Mouse (Mus musculus) forebrain, postnatal 0 days (tissue): ENCODE data around the gene Slain2. TPM values are rescaled to one million over a fixed set of nuclear protein-coding genes. Genes with fewer than 3 reads are reported as not detected.

ENCODE experiments used
- ATAC-seq: fragments of 200-750 bp; cut with Nextera tagmentation; 2 replicates; pipeline ENCODE4 v1.8.0; 2017; ENCODE audit warnings: mild to moderate bottlenecking, moderate library complexity
- DNase-seq: peaks from one replicate; pipeline ENCODE4 v3.0.0-alpha.2; 2015
- H3K27ac ChIP-seq: fragments of 300-500 bp; sonication (generic); 2 replicates; pipeline ENCODE4 v1.5.1; 2014; ENCODE audit warnings: low read depth, mild to moderate bottlenecking, antibody characterized with exemption, low read length, moderate library complexity, mixed read lengths
- H3K27me3 ChIP-seq: fragments of 300-500 bp; sonication (generic); 2 replicates; pipeline ENCODE4 v1.6.1; 2014; ENCODE audit warnings: mild to moderate bottlenecking, low read length, mixed read lengths; ENCODE audit not compliant: insufficient read depth
- H3K36me3 ChIP-seq: fragments of 300-500 bp; sonication (generic); 2 replicates; pipeline ENCODE4 v1.6.1; 2014; ENCODE audit warnings: mild to moderate bottlenecking, moderate library complexity; ENCODE audit not compliant: insufficient read depth
- H3K4me1 ChIP-seq: fragments of 300-500 bp; sonication (generic); 2 replicates; pipeline ENCODE4 v1.6.1; 2014; ENCODE audit warnings: antibody characterized with exemption; ENCODE audit not compliant: insufficient read depth
- H3K4me2 ChIP-seq: fragments of 300-500 bp; sonication (generic); 2 replicates; pipeline ENCODE4 v1.6.1; 2014; ENCODE audit warnings: low read depth, mild to moderate bottlenecking, moderate library complexity
- H3K4me3 ChIP-seq: fragments of 300-500 bp; sonication (generic); 2 replicates; pipeline ENCODE4 v1.5.1; 2014; ENCODE audit warnings: low read depth, low read length, mixed read lengths
- H3K9ac ChIP-seq: fragments of 300-500 bp; sonication (generic); 2 replicates; pipeline ENCODE4 v1.6.1; 2014; ENCODE audit warnings: mild to moderate bottlenecking
- H3K9me3 ChIP-seq: fragments of 300-500 bp; sonication (generic); 2 replicates; pipeline ENCODE4 v1.6.1; 2016; ENCODE audit warnings: low read length
- CTCF ChIP-seq: sonication (generic); IDR thresholded peaks from 2 replicates; pipeline ENCODE4 v1.5.1; 2016; ENCODE audit warnings: antibody characterized with exemption, control low read depth, low read depth
- WGBS: fragments of 180-500 bp; shearing (Covaris S2); extraction: QIAGEN DNeasy Blood & Tissue Kit; methylation state at CpG from one replicate; pipeline ENCODE4 v1.1.7; 2014; 5-methylcytosine and 5-hydroxymethylcytosine counted together
- polyA plus RNA-seq: library from polyadenylated mRNA; unstranded; fragments of >200 nt; fragmentation: Nextera tagmentation; extraction: Ambion mirVana; gene quantifications from 2 replicates; pipeline ENCODE4 v1.2.1, GENCODE M21; 2015
- total RNA-seq: library from RNA; depleted of rRNA; stranded (reverse); fragments of >200 nt; gene quantifications from 2 replicates; pipeline ENCODE4 v1.2.3, GENCODE M21; 2014

Gene Slain2
- total and polyA plus RNA-seq, 2 experiments from 2014 or later = 12.7 to 48.2 TPM

DNA sequence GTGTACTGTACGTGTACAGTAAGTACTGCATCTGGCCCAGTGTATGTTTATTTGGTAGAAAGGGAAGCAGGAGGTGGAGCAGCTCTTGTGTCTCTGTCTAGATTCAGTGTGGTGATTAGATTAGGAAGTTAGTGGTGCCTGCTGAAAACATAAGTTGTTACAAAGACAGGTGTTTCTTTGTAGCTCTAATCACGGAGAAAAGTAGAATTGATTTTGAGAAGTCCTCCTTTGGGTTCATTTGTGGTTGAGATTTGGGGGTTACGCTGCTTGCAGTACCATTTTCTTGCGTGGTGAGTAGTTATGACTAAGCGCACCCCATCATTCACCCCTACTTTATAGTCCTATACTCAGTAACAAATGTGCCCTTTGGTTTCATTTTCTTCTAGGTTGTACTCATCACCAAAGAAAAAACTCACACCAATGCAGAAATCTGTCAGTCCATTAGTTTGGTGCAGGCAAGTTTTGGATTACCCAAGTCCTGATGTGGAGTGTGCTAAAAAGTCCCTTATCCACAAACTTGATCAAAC, 26.9 kb downstream of the Slain2 start:
- DNase-seq = no peak
- Histone ChIP-seq H3K9me3 (no peaks in the 10 kb centered on the region), H3K4me3 (no peak overlapping the region), H3K27me3 (no peaks in the 10 kb centered on the region), H3K9ac (no peak overlapping the region), H3K27ac (no peak overlapping the region), H3K4me2 (no peak overlapping the region), H3K36me3 (no peaks in the 10 kb centered on the region), H3K4me1 (no peaks in the 10 kb centered on the region)
- ATAC-seq = no peak
- WGBS = 94% methylated on average over 5 of the region's 5 CpGs
- no peak for TF ChIP-seq CTCF

DNA sequence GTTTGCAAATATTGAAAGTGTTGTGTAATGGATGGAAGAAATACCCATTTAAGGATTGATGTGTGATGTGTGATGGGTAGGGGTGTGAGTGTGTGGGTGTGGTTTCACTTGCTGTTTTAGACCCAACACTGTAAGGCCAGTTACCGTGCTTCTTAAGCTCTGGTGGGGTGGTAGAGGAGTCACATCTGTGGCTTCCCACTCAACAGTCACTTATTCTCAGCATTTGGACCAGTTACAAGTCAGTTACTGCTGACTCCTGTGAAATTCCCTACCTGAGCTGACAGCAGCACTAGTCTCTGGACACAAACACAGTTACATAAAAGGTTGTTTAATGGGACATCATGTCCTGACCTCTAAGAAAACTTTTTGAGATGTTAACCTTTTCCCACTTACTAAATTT, 34.0 kb downstream of the Slain2 start:
- no peaks in the 10 kb centered on the region for H3K9me3 ChIP-seq
- H3K4me3 ChIP-seq = no peak overlapping the region
- 81% methylated on average over 1 of the region's 1 CpGs for WGBS
- no peak overlapping the region for H3K4me2 ChIP-seq
- no peak overlapping the region for H3K27ac ChIP-seq
- H3K27me3 ChIP-seq = no peaks in the 10 kb centered on the region
- DNase-seq = no peak
- ATAC-seq = no peak
- no peak overlapping the region for H3K9ac ChIP-seq
- H3K4me1 ChIP-seq = no peaks in the 10 kb centered on the region
- TF ChIP-seq CTCF = no peak
- H3K36me3 ChIP-seq = peaks cover 8% of the 10 kb centered on the region; the same call in 1 of the 2 replicates

DNA sequence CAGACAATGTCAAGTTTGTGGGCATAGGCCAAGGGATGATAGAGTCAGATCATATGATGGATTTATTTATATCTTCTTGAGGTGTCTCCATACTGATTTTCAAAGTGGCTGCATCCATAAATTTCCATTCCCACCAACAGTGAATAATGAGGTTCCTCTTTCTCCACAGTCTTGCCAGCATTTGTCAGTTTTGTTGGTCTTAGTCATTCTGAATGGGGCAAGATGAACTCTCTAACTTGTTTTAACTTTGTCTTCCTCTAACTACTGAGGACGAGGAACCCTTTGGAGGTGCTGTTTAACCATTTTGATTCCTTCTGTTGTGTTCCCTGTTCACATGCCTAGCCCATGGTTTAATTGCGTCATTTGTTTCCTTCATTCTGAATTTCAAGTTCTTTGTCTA, 36.1 kb downstream of the Slain2 start:
- 84% methylated on average over 2 of the region's 2 CpGs for WGBS

DNA sequence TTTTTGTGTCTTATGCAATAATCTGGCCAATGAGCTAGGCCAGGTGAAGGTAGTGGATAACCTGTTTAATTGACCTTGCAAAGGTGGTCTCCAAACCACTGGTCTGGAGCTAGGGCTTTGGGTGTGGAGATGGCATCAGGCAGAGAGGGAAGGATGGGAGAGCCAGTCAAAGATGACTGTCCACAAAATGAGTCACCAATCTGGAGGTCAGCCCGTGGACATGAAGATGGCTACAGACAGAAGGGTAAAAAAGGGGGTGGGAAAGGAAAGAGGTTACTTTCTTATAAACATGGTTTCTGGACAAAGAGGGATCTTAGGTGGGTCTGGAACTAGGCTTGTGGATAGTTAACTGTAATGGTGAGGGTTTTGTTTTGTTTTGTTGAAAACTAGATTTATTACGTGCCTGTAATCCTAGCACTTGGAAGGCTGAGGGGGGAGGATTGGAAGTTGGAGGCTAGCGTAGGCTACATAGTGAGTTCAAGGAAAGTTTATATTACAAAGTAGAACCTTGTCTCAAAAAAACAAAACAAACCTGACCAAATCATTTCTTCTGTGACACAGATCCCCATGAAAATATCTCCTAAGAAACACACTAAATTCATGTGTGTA, 40.0 kb downstream of the Slain2 start:
- TF ChIP-seq CTCF = no peak
- Histone ChIP-seq H3K36me3 (peaks cover 9% of the 10 kb centered on the region), H3K9ac (no peak overlapping the region), H3K9me3 (no peaks in the 10 kb centered on the region), H3K4me2 (no peak overlapping the region), H3K27me3 (no peaks in the 10 kb centered on the region), H3K27ac (no peak overlapping the region), H3K4me1 (no peaks in the 10 kb centered on the region), H3K4me3 (no peak overlapping the region)
- WGBS = 92% methylated on average over 3 of the region's 3 CpGs
- DNase-seq (no peak), ATAC-seq (no peak)

More for the DNA sequence above, 36.1 kb downstream of the Slain2 start:
- H3K27me3 ChIP-seq = no peaks in the 10 kb centered on the region
- H3K27ac ChIP-seq = no peak overlapping the region
- no peak for TF ChIP-seq CTCF
- DNase-seq (no peak), ATAC-seq (no peak)
- peaks cover 8% of the 10 kb centered on the region; the same call in 1 of the 2 replicates for H3K36me3 ChIP-seq
- H3K4me3 ChIP-seq = no peak overlapping the region
- no peaks in the 10 kb centered on the region for H3K9me3 ChIP-seq
- H3K4me1 ChIP-seq = no peaks in the 10 kb centered on the region
- no peak overlapping the region for H3K4me2 ChIP-seq
- no peak overlapping the region for H3K9ac ChIP-seq

DNA sequence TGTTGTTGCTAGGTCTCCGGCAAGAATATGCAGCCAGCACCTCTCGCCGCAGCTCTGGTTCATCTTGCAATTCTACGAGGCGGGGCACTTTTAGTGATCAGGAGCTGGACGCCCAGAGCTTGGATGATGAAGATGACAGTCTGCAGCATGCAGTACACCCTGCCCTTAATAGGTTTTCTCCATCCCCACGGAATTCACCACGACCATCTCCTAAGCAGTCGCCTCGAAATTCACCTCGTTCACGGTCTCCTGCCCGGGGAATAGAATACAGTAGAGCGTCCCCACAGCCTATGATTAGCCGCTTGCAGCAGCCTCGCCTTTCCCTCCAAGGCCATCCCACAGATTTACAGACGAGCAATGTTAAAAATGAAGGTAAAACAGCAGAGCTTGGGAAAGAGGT, 43.2 kb downstream of the Slain2 start:
- H3K4me1 ChIP-seq = no peaks in the 10 kb centered on the region
- no peak overlapping the region for H3K4me3 ChIP-seq
- WGBS = 91% methylated on average over 17 of the region's 17 CpGs
- no peak overlapping the region for H3K9ac ChIP-seq
- no peaks in the 10 kb centered on the region for H3K27me3 ChIP-seq
- peaks cover 6% of the 10 kb centered on the region for H3K36me3 ChIP-seq
- H3K4me2 ChIP-seq = no peak overlapping the region
- no peak for ATAC-seq
- H3K9me3 ChIP-seq = no peaks in the 10 kb centered on the region
- TF ChIP-seq CTCF = no peak
- H3K27ac ChIP-seq = no peak overlapping the region
- no peak for DNase-seq

GRCm38 (mm10) chr5:72960096-72960495, 46.0 kb downstream of the Slain2 start:
- Histone ChIP-seq H3K4me1 (no peaks in the 10 kb centered on the region), H3K4me3 (no peak overlapping the region), H3K27ac (no peak overlapping the region), H3K4me2 (no peak overlapping the region), H3K27me3 (no peaks in the 10 kb centered on the region), H3K36me3 (peaks cover 6% of the 10 kb centered on the region), H3K9me3 (no peaks in the 10 kb centered on the region), H3K9ac (no peak overlapping the region)
- DNase-seq (no peak), ATAC-seq (no peak)
- no peak for TF ChIP-seq CTCF
- 86% methylated on average over 6 of the region's 6 CpGs for WGBS

DNA sequence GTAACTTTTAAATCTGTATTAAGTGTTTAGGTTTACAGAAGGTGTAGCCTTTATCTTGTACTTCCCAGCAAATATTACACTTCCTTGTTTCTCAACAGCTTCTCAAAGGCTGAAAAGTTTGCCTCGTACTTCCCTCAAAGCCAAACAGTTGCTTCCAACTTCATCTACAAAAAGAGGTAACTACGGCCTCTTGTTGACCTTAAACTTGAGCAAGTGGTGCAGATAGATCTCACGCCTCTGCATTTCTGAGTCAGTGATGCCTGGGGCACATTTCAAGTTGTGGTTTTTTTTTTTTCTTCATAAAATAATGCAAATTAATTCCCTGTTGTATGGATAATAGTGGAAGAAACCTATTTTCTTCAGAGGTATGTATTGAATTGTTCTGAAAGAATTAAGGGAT, 51.6 kb downstream of the Slain2 start:
- ATAC-seq (no peak), DNase-seq (no peak)
- Histone ChIP-seq H3K27me3 (no peaks in the 10 kb centered on the region), H3K9ac (no peak overlapping the region), H3K4me2 (no peak overlapping the region), H3K36me3 (peaks cover 18% of the 10 kb centered on the region), H3K9me3 (no peaks in the 10 kb centered on the region), H3K4me1 (no peaks in the 10 kb centered on the region), H3K4me3 (no peak overlapping the region), H3K27ac (no peak overlapping the region)
- TF ChIP-seq CTCF = no peak
- 93% methylated on average over 3 of the region's 3 CpGs for WGBS
